Mouse (Mus musculus) olfactory bulb, adult 2 months (tissue): Measurements from ENCODE around the gene Psmd7.

ENCODE experiments used
- CTCF ChIP-seq: fragments of 200-500 bp; IDR thresholded peaks from 2 replicates; pipeline ENCODE4 v1.5.1; 2012; ENCODE audit warnings: low read depth, mild to moderate bottlenecking, low read length, moderate library complexity; ENCODE audit not compliant: insufficient read depth
- POLR2A ChIP-seq: fragments of 200-500 bp; IDR thresholded peaks from 2 replicates; pipeline ENCODE4 v1.6.1; 2012; ENCODE audit warnings: mild to moderate bottlenecking, low read depth, low read length, moderate library complexity; ENCODE audit not compliant: insufficient read depth

DNA sequence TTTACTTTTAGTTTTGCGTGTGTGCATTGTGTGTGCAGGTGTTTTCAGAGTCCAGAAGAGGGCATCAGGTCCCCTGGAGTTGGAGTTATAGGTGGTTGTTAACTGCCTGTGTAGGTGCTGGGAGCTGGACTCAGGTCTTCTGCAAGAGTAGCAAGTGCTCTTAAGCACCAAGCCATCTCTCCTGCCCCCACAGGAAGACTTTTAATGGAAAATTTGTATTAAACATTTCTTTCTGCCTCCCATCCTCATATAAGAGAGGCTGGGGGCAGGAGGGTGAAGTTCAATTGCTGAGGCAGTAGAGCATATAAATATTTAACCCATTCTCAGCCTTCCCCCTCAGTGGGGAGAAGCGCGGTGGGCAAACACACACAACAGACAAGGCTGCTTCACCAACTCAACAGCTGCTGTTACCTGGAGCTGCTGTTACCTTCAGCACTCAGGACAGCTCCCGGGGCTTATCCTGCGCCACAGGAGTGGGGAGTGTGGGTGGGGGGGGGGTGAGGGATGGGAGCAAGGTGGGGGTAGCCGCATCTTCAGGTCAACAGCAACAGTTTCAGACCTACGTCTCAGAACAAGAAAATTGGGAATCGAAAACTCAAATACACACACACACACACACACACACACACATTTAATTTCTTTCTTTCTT, 40.4 kb upstream of the Psmd7 start:
- TF ChIP-seq POLR2A (no peak), CTCF (no peak)
